Mouse (Mus musculus) CD4-positive helper T cell, adult 2 months (primary cell): Measurements from ENCODE around the gene Espn.

ENCODE experiments used
- DNase-seq: peaks from one replicate; pipeline ENCODE4 v3.0.0-alpha.2; 2012; ENCODE audit warnings: low read depth, missing footprints, low spot score

The Espn gene

GRCm38 (mm10) chr4:152151966-152152544 is at the start of gene Espn:
Gene Espn (minus strand): TSS chr4:152152371.
- DNase-seq: no peak

DNA sequence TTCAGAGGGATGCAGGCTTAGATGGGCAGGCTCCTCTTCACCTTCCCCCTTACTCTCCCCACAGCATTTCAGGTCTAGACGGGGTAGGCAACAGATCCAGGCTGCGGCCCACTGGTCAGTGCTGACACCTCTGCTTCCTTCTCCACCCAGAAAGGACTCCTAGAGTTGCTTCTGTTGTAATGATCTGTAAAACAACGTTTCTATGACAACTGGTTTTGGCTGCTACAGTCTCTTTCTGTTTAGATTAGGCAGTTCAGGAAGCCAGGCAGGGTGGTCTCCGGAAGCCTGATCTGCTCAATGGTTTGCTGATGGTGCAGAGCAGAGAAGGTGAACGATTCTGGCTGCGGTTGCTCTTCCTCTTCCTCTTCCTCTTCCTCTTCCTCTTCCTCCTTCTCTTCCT is 49.3 kb upstream of the Espn start:
- DNase-seq: no peak

GRCm38 (mm10) chr4:152199617-152200016 is 47.4 kb upstream of the Espn start:
- DNase-seq: no peak

- peak; percentile 79 for DNase-seq
Measured at GRCm38 (mm10) chr4:152197545-152197944, 45.4 kb upstream of the Espn start.

GRCm38 (mm10) chr4:152196276-152196675 is 44.1 kb upstream of the Espn start:
- no peak for DNase-seq

GRCm38 (mm10) chr4:152194476-152195175 is 42.5 kb upstream of the Espn start:
- DNase-seq: no peak

GRCm38 (mm10) chr4:152192569-152192968 is 40.4 kb upstream of the Espn start:
- DNase-seq: no peak

DNA sequence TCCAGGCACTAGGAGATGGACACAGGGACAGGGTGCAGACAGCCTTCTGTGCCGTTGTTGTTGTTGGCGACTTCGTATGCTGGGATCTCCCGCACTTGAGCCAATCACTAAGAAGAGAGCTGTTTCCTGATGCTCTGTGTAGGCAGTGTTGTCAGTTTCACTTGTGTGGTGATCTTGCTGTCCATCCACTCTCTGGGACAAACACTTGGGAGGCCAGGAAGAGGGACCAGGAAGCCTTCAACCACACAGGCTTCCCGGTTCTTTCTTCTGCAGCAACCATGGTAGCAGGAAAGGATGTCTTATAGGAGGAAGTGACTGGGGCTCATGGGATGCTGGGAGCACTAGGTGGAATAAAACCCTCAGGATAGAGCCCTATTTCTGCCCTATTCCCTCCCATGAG is 38.5 kb upstream of the Espn start:
- no peak for DNase-seq

DNA sequence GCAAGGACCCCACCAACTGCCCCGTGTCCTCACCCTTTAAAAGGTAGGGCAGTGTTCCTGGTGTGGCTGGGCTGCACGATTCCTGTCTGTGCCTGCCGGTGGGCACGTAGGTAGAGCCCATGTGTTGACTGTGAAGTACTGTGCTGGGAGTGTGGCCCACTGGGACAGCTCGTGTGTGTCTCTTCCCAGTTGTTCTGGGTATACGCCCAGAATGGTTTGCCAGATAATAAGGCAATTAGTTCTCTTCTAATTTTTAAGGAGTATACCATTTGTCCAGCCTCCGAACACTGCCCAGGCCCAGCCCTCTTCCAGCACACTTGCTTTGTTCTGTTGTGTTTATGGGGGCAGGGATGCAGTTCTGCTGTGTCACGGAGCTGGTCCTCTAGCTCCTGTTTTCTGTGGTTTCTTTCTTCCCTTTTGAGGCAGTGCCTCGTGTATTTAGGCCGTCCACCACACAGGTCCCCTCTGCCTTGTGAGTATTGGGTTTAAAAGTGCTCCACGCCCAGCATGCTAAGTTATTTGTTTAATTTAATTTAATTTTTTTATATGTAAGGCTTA is 38.0 kb upstream of the Espn start:
- no peak for DNase-seq

- peak; percentile 47 for DNase-seq
Measured at GRCm38 (mm10) chr4:152189691-152190090, 37.5 kb upstream of the Espn start.

DNA sequence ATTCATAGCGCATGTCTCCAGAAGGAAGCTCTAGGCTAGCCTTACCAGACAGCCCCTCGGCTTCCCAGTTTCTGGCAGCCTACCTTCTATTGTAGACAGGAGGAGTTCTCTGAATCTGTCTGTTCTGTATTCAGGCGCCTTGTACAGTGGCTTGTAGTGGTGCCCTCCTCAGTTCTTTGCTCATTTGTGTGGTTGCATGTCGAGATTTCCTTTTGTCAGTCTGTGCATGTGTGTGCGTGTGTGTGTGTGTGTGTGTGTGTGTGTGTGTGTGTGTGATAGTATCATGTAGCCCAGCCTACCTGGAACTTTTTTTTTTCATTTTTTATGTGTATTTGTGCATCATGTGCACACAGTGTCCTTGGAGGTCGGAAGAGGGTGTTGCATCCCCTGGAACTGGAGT is 36.9 kb upstream of the Espn start:
- DNase-seq: peak; percentile 66

- peak; percentile 63 for DNase-seq
Measured at GRCm38 (mm10) chr4:152188651-152189050, 36.5 kb upstream of the Espn start.

DNA sequence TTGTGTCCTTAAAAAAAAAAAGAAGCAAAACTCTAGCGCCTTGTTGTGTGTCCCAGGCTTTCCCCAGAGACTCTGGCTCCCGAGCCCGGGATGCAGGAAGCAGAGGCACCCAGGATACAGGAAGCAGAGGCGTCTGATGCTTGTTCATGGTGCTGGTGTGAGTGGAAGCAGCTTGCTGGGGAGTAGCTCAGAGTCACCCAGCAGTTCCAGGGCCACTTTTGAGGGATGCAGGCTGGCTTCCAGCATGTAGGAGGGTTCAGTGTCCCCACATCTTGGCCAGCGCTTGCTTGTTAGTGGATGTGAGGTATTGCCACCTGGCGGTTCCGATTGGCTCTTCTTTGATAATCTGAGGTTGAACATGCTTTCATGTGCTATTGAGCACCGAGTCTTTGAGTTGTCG is 35.0 kb upstream of the Espn start:
- DNase-seq: peak; percentile 39

GRCm38 (mm10) chr4:152186205-152187082 is 34.3 kb upstream of the Espn start:
- peak; percentile 63 for DNase-seq

GRCm38 (mm10) chr4:152185510-152186204 is 33.5 kb upstream of the Espn start:
- peak; percentile 84 for DNase-seq

- peak; percentile 76 for DNase-seq
Measured at GRCm38 (mm10) chr4:152185137-152185509, 33.0 kb upstream of the Espn start.

DNA sequence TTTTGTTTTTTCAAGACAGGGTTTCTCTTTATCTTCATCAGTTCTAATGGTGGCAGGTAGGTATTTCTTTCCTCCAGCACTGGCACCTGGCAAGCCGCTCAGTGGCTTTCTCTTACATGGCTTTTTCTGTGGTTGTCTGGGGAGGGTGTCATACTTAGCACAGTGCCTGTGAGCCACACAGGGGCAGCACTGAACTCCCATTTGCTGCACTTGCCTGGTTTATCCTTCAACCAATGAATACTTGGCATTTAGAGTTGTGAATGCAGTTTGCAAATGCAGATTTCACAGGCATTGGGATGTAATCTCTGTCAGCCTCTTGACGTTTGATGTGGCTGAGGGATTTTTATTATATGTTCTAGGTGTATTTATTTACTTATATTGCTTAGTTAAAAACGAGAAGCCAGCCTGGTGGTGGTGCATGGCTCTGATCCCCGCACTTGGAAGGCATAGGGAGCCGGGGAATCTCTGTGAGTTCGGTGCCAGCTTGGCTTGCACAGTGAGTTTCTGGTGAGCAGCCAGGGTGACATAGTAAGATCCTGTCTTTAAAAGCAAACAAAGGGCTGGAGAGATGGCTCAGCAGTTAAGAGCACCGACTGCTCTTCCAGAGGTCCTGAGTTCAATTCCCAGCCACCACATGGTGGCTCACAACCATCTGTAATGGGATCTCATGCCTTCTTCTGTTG is 32.3 kb upstream of the Espn start:
- peak; percentile 67 for DNase-seq

GRCm38 (mm10) chr4:152182205-152182604 is 30.0 kb upstream of the Espn start:
- no peak for DNase-seq

DNA sequence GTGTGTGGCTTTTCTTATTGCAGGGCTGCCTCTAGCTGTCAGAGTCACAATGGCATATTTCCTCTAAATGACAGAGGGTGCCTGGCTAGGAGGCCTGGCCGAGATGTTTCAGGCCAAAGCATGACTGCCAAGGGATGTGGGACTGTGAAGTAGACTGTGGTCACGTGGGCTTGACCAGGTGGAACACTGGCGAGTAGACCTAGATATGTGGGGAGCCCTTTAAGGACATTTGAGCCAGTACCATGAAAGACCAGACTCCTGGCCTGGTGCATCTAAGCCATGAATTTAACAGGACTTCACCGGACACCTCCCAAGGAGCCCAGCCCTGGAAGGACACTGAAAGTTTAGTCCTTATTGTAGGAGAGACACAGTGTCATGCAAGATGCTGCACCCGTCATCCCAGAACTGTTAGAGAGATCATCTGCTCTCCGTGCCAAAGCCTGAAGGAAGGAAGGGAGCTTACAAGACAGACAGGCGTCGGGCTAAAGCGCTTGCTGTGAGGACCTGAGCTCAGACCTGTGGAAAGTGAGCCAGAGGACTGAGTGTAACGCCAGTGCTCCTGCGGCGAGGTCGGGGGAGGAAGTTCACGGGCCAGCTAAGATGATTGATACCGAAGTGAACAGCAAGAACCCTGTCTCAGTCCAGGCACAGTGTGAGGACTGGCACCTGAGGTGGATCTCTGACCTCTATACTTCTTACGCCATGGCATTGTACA is 27.9 kb upstream of the Espn start:
- DNase-seq: no peak
